Mouse (Mus musculus): ENCODE measurements around the gene Runx2. TPM values are rescaled to one million over a fixed set of nuclear protein-coding genes. Genes with fewer than 3 reads are reported as not detected.

Runx2 gene
- polyA plus RNA-seq, 1 experiment from 2014 or later = 2.0 TPM

DNA sequence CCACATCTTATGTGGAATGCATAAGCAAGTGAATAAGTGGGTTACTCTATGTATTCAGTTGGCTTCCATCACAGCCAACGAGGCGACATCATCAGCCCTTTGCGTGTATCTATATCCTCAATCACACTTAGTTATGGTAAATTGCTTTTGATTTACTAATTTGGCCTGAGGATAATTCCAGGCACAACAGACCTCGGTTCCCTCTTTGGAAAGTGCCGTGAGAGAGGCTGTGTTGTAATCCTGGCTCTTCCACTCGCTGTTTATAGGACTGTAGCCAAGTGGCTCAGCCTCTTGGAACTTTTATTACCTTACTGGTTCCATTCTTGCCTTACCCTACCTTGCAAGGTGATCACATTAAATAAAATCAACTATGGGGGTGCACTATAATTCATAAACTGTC, 229.8 kb downstream of the Runx2 start:
- 84% methylated on average over 6 of the region's 6 CpGs for WGBS
- Histone ChIP-seq H3K27ac (replicated peaks) (no peak overlapping the region), H3K9me3 (no peaks in the 10 kb centered on the region), H3K4me3 (no peak overlapping the region), H3K27me3 (replicated peaks; ENCODE audit: low read depth, poor library complexity, severe bottlenecking) (no peaks in the 10 kb centered on the region), H3K4me1 (peaks cover 19% of the 10 kb centered on the region), H3K36me3 (replicated peaks) (no peaks in the 10 kb centered on the region)
- DNase-seq (ENCODE audit: low spot score) = no peak

DNA sequence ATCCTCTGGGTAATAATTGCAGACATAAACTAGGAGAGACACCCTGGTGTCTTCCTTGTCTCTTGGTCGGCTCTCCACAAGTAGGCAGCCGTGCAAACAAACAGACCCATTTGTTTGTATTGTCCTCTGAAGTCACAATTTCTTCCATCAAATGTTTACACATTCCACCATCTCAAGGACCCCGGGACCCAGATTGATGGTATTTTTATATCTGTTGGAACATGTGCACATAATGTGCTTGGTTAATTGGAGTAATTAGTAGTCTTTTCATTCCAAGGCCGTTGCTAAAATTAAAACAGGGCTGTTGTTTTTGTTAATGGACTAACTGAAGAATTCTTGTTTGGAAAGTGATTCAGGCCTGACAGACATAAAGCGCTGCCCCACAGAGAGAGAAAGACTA, 236.8 kb downstream of the Runx2 start:
- no peak overlapping the region for H3K4me3 ChIP-seq
- no peak overlapping the region for H3K27ac ChIP-seq (replicated peaks)
- H3K9me3 ChIP-seq = no peaks in the 10 kb centered on the region
- 53% methylated on average over 5 of the region's 5 CpGs for WGBS
- DNase-seq (ENCODE audit: low spot score) = no peak
- H3K4me1 ChIP-seq = no peaks in the 10 kb centered on the region
- no peaks in the 10 kb centered on the region for H3K27me3 ChIP-seq (replicated peaks; ENCODE audit: low read depth, poor library complexity, severe bottlenecking)
- H3K36me3 ChIP-seq (replicated peaks) = no peaks in the 10 kb centered on the region

DNA sequence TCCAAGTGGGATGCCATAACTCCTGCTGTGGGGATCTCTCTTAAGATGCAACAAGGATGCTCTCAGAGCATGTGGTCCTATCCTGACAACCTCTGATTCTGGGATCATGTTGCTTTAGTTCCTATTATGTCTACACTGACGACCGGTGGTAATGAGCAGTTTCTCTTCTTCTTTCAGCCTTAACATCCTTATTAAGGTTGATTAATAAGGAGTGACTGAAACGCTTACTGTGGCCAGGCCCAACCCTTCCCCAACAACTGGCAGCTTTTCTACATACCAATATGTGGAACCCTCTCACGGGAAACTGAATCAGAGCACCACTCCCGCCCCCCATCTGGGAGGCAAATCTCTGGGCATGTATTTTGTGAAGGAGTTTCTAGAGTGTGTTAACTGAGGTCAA, 243.7 kb downstream of the Runx2 start:
- H3K9me3 ChIP-seq = no peaks in the 10 kb centered on the region
- H3K36me3 ChIP-seq (replicated peaks) = no peaks in the 10 kb centered on the region
- H3K27ac ChIP-seq (replicated peaks) = no peak overlapping the region
- H3K4me1 ChIP-seq = peaks cover 4% of the 10 kb centered on the region; the same call in 1 of the 2 replicates
- WGBS = 83% methylated on average over 5 of the region's 5 CpGs
- DNase-seq (ENCODE audit: low spot score) = no peak
- H3K4me3 ChIP-seq = no peak overlapping the region
- H3K27me3 ChIP-seq (replicated peaks; ENCODE audit: low read depth, poor library complexity, severe bottlenecking) = no peaks in the 10 kb centered on the region

DNA sequence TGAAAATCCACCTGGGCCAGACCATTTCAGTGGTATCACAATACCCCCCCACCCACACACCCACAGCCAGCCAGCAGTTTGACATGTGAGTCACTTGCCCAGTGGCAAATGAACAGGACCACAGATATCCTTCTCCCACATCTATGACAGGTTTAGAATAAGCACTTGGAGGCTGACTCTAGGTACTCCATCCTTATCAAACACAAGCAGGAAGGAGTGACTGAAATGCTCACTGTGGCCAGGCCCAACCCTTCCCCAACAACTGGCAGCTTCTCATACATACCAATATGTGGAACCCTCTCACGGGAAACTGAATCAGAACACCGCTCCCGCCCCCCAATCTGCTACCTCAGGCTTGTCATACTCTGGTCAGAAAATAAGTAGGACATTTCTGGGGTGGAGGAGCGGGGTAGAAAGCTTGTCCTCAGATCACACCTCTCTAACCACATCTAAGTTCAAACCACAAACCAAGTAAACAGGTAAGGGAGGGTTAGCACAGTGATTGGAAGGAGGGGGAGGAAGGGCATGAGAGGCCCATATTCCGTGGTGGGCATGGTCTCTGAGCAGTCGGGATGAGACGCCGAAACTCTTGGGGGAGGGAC, 245.5 kb downstream of the Runx2 start:
- Histone ChIP-seq H3K27me3 (replicated peaks; ENCODE audit: low read depth, poor library complexity, severe bottlenecking) (no peaks in the 10 kb centered on the region), H3K4me1 (peaks cover 10% of the 10 kb centered on the region; the same call in 1 of the 2 replicates), H3K9me3 (no peaks in the 10 kb centered on the region), H3K4me3 (no peak overlapping the region), H3K27ac (replicated peaks) (no peak overlapping the region), H3K36me3 (replicated peaks) (no peaks in the 10 kb centered on the region)
- DNase-seq (ENCODE audit: low spot score) = no peak
- WGBS = 88% methylated on average over 8 of the region's 8 CpGs

DNA sequence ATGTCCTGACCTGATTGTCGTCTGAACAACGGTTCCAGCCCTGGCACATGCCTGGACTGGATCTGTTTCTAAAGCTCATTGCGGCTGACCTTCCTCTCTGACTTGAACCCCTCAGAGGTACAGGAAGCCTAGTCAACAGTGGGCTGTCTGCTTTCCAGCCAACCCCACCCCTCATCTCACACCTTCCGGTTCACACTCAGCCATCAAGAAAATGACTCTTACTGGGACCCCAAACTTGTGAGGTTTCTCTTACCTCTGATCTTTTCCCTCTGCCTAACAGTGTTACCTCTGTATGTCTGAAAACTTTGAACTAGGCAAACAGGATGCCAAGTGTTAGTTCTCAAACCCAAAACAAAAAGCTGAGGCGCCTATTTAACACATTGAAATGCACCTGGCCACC, 247.6 kb downstream of the Runx2 start:
- H3K27me3 ChIP-seq (replicated peaks; ENCODE audit: low read depth, poor library complexity, severe bottlenecking) = no peaks in the 10 kb centered on the region
- no peak overlapping the region for H3K27ac ChIP-seq (replicated peaks)
- no peaks in the 10 kb centered on the region for H3K36me3 ChIP-seq (replicated peaks)
- whole genome bisulfite sequencing = 86% methylated on average over 5 of the region's 5 CpGs
- H3K4me1 ChIP-seq = peaks cover 10% of the 10 kb centered on the region; the same call in 1 of the 2 replicates
- no peak for DNase-seq (ENCODE audit: low spot score)
- no peak overlapping the region for H3K4me3 ChIP-seq
- no peaks in the 10 kb centered on the region for H3K9me3 ChIP-seq

DNA sequence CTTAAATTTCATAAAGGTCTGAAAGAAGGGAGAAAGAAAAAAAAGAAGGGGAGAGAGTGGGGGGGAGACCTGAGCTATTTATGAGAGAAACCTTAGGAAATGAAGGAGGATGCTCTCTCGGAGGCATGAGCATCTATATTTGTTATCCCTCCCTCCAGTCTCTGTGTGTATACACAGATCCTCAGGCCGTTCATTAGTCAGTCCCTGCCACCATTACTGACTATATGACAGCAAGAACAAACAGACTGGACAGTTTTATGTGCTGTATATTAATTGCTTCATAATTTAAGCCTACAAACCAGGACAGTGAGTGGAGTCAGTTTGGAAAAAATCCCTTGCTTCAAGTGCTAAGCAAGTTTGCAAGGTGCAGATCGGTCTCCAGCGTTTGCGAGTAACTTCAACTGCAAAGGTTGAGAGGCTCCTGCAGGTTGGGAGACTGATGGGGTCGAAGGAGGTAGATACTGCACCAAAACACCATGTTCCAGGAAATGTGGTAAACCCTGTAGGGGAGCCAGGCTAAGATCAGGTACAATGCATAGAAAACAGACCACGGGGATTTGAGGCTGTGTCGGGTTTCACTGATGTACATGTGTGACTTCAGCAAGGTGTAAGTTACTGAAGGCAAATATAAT, 248.6 kb downstream of the Runx2 start:
- 90% methylated on average over 8 of the region's 8 CpGs for WGBS
- DNase-seq (ENCODE audit: low spot score) = no peak
- H3K4me1 ChIP-seq = peaks cover 10% of the 10 kb centered on the region; the same call in 1 of the 2 replicates
- H3K27me3 ChIP-seq (replicated peaks; ENCODE audit: low read depth, poor library complexity, severe bottlenecking) = no peaks in the 10 kb centered on the region
- H3K36me3 ChIP-seq (replicated peaks) = no peaks in the 10 kb centered on the region
- H3K4me3 ChIP-seq = no peak overlapping the region
- no peak overlapping the region for H3K27ac ChIP-seq (replicated peaks)
- no peaks in the 10 kb centered on the region for H3K9me3 ChIP-seq

DNA sequence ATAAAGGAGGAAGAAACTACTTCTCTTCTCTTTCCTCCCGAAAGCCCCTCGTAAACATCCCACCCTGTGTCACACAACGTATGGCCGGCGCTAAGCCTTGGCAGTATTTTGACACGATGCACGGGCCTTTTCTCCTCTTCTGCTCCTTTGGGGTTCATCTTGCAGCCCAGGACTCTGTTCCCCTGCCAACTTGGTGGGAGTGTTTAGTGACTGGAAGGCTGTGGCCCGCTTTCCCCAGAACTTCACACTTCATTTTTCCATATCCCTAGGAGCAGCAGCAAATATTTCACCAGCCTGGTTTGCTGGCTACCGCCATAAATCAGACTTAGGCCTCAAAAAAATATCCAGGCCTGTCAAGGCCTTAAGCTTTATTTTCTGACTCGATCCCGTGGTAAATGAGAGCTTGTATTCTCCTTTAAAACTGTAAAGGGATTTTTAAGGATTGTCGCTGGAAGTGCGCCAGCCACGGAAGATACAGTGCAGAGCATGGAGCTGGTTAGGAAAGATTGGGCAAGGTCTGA, 249.2 kb downstream of the Runx2 start:
- H3K27me3 ChIP-seq (replicated peaks; ENCODE audit: low read depth, poor library complexity, severe bottlenecking) = no peaks in the 10 kb centered on the region
- H3K27ac ChIP-seq (replicated peaks) = no peak overlapping the region
- WGBS = 79% methylated on average over 14 of the region's 14 CpGs
- DNase-seq (ENCODE audit: low spot score) = no peak
- no peaks in the 10 kb centered on the region for H3K36me3 ChIP-seq (replicated peaks)
- H3K9me3 ChIP-seq = no peaks in the 10 kb centered on the region
- H3K4me1 ChIP-seq = peaks cover 11% of the 10 kb centered on the region; the same call in 1 of the 2 replicates
- H3K4me3 ChIP-seq = no peak overlapping the region

DNA sequence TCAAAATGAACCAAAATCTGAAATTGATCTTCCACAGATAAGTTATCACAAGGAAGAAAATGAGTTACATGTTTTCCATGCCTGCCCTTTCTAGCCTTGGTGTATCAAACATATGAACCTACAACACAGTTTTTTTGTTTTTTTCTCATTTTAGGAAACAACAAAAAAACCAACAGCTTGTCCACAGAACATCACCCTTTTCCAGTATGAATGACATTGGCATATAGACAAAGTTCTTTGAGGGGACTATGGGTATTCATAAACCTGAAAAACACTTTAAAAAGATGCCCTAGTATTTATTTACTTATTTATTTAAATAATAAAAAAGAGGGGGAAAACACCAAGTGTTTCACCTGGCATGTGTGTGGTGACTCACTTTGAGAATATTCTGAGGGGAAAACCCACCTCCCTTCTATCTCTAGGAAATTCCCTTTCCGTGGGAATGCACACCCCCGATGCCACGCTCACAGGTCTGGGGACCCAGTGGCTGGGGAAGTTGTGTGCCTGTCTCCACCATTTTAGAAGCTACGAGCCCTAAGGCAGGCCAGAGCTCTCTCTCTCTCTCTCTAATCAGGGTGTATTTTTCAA, 249.9 kb downstream of the Runx2 start:
- peaks cover 18% of the 10 kb centered on the region; the same call in 1 of the 2 replicates for H3K4me1 ChIP-seq
- DNase-seq (ENCODE audit: low spot score) = no peak
- H3K36me3 ChIP-seq (replicated peaks) = no peaks in the 10 kb centered on the region
- H3K27ac ChIP-seq (replicated peaks) = no peak overlapping the region
- no peaks in the 10 kb centered on the region for H3K9me3 ChIP-seq
- H3K27me3 ChIP-seq (replicated peaks; ENCODE audit: low read depth, poor library complexity, severe bottlenecking) = no peaks in the 10 kb centered on the region
- 71% methylated on average over 4 of the region's 4 CpGs for WGBS
- no peak overlapping the region for H3K4me3 ChIP-seq

DNA sequence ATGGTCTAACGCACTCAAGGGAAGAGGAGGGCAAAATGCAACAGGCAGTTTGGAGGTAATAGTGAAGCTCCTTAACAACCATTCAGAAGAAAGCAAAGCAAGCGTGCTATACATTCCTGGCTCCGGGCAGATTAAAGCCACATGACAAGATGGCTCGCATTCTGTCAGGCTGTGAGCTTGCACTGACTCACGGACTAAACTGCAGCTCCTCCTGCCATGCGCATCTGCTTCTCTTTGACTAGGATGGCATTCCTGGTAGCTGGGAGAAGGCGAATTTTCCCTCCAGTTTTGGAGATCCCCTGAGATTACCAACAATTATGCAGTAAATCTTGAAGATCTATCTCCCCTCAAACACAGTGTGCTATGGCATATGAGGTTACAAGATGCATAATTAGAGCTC, 254.6 kb downstream of the Runx2 start:
- no peaks in the 10 kb centered on the region for H3K9me3 ChIP-seq
- no peaks in the 10 kb centered on the region for H3K27me3 ChIP-seq (replicated peaks; ENCODE audit: low read depth, poor library complexity, severe bottlenecking)
- peaks cover 12% of the 10 kb centered on the region; the same call in 1 of the 2 replicates for H3K4me1 ChIP-seq
- no peak overlapping the region for H3K4me3 ChIP-seq
- H3K36me3 ChIP-seq (replicated peaks) = no peaks in the 10 kb centered on the region
- WGBS = 46% methylated on average over 7 of the region's 7 CpGs
- 0 out of 2 replicates have a peak overlapping the region, but pooled peaks have one; percentile 36 for H3K27ac ChIP-seq (replicated peaks)
- peak; percentile 58 for DNase-seq (ENCODE audit: low spot score)

DNA sequence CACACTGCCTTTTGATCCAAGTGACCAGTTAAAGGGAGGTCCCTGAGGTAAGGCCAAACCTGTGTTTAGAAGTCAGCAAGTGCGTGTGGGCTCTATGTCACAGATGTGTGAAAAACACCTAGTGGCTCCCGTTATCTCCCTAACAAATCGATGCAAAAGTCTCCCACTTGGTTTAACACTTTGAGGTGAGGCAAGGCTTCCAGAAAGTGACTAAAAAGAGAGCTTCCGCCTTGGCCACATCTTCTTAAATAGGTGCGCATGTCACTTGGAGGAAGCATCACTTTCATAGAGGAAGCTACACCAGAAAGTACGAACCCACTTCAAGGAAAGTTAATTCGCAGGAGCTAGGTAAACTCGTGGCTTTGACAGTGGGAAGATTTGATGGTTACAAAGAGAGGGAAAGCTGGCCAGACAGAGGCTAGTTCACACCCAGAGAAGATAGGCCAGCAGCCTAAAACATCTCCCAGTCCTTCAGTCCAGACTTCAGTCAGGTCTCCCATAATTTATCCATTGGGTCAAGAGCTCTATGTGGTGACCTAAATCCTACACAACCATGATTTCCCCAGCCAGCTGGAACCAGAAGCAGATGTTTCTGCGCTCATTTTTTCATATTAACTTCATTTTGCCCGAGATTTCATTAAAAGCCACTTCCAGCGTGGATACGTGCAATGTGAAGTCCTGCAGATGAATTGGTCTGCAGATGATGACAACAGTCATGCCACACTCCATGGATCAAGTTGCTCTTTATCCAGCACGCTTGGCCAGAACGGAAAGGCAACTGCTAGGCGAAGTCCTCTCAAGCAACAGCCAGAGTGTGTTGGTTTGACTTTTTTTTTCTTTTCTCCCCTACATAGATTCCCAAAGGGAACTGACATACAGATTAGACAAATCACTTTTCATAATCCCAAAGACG, 257.1 kb downstream of the Runx2 start:
- 90% methylated on average over 16 of the region's 16 CpGs for WGBS
- Histone ChIP-seq H3K4me1 (peaks cover 12% of the 10 kb centered on the region; the same call in 1 of the 2 replicates), H3K36me3 (replicated peaks) (no peaks in the 10 kb centered on the region), H3K9me3 (no peaks in the 10 kb centered on the region), H3K27me3 (replicated peaks; ENCODE audit: low read depth, poor library complexity, severe bottlenecking) (no peaks in the 10 kb centered on the region), H3K27ac (replicated peaks) (no peak overlapping the region), H3K4me3 (no peak overlapping the region)
- no peak for DNase-seq (ENCODE audit: low spot score)

DNA sequence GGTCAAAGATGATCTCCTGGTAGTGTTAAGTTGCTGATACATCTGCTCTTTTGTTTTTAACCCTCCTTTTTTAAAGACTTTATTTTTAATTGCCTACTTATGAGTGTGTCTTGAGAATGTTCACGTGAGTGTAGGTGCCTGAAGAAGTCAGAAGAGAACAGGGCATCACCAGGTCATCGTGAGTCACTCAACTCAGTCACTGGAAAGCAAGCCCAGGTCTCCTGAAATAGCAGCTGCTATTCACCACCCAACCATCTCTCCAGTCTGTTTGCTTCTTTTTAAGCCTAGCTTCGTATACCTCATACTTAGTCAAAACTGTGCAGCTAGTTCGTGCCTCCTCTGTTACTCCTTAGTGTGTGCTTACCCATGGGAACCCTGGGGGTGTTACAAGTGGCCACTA, 259.7 kb downstream of the Runx2 start:
- 88% methylated on average over 4 of the region's 4 CpGs for WGBS
- Histone ChIP-seq H3K4me3 (no peak overlapping the region), H3K27me3 (replicated peaks; ENCODE audit: low read depth, poor library complexity, severe bottlenecking) (no peaks in the 10 kb centered on the region), H3K9me3 (no peaks in the 10 kb centered on the region), H3K27ac (replicated peaks) (no peak overlapping the region), H3K36me3 (replicated peaks) (no peaks in the 10 kb centered on the region), H3K4me1 (0 out of 2 replicates have a peak, but pooled peaks cover 6% of the 10 kb centered on the region)
- DNase-seq (ENCODE audit: low spot score) = no peak

DNA sequence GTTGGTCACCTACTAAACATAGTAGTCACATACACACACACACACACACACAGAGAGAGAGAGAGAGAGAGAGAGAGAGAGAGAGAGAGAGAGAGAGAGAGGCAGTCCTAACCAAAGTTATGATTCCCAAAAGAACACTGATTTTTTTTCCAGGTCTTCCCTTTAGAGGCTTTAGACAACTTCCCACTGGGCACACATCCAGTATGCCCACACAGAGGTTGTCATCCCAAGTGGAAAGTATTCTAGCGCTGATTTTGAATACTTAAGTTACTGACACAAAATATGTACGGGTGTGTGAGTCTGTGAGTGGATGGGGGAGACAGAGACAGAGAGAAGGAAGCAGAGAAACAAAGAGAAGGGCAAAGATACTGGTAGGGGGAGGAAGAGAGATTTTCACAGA, 265.0 kb downstream of the Runx2 start:
- WGBS = 80% methylated on average over 2 of the region's 2 CpGs
- Histone ChIP-seq H3K4me3 (no peak overlapping the region), H3K36me3 (replicated peaks) (no peaks in the 10 kb centered on the region), H3K27ac (replicated peaks) (no peak overlapping the region), H3K27me3 (replicated peaks; ENCODE audit: low read depth, poor library complexity, severe bottlenecking) (peaks cover 7% of the 10 kb centered on the region; the same call in 1 of the 2 replicates), H3K4me1 (peaks cover 18% of the 10 kb centered on the region), H3K9me3 (no peaks in the 10 kb centered on the region)
- DNase-seq (ENCODE audit: low spot score) = no peak

All from embryonic facial prominence, embryonic 10.5 days (tissue).